Mouse (Mus musculus) spleen, adult 2 months (tissue): ENCODE data around the gene AC141477.1. TPM values are rescaled to one million over a fixed set of nuclear protein-coding genes. Genes with fewer than 3 reads are reported as not detected.
A peak's percentile ranks its signal among the peaks of the same experiment; 100 is the strongest.

Experiments
- DNase-seq, 2 experiments: peaks; one replicate each; pipeline versions ENCODE4 v3.0.0 to v3.0.0-alpha.2; 2012 to 2021; ENCODE audit warnings: low spot score in 2 of 2, low read depth in 1 of 2
- H3K27ac ChIP-seq: fragments of 200-500 bp; 2 replicates; pipeline ENCODE4 v1.5.1; 2012; ENCODE audit warnings: low read length, inconsistent platforms; ENCODE audit not compliant: insufficient read depth
- H3K27me3 ChIP-seq: fragments of 200-500 bp; 2 replicates; pipeline ENCODE4 v1.6.1; 2012; ENCODE audit warnings: mild to moderate bottlenecking, moderate library complexity, low read length, inconsistent platforms; ENCODE audit not compliant: control insufficient read depth, insufficient read depth
- H3K36me3 ChIP-seq: fragments of 200-500 bp; 2 replicates; pipeline ENCODE4 v1.6.1; 2012; ENCODE audit warnings: mild to moderate bottlenecking, low read length, inconsistent platforms; ENCODE audit not compliant: control insufficient read depth, insufficient read depth
- H3K4me1 ChIP-seq: fragments of 200-500 bp; 2 replicates; pipeline ENCODE4 v1.6.1; 2011; ENCODE audit warnings: inconsistent platforms; ENCODE audit not compliant: control insufficient read depth, insufficient read depth, insufficient read length
- H3K4me3 ChIP-seq: fragments of 200-500 bp; 2 replicates; pipeline ENCODE4 v1.5.1; 2011; ENCODE audit warnings: mild to moderate bottlenecking, inconsistent platforms; ENCODE audit not compliant: insufficient read depth, insufficient read length; ENCODE audit errors: extremely low read depth
- CTCF ChIP-seq: fragments of 200-500 bp; IDR thresholded peaks from 2 replicates; pipeline ENCODE4 v1.5.1; 2011; ENCODE audit warnings: mild to moderate bottlenecking, inconsistent platforms; ENCODE audit not compliant: insufficient read depth, insufficient read length, insufficient replicate concordance; ENCODE audit errors: extremely low read depth
- POLR2A ChIP-seq: fragments of 200-500 bp; IDR thresholded peaks from 2 replicates; pipeline ENCODE4 v1.6.1; 2011; ENCODE audit warnings: low read depth, low read length, inconsistent platforms
- WGBS: fragments of 180-500 bp; shearing (Covaris S2); methylation state at CpG from one replicate; pipeline ENCODE4 v1.1.7; 2018; 5-methylcytosine and 5-hydroxymethylcytosine counted together
- polyA plus RNA-seq: library from polyadenylated mRNA; depleted of rRNA; stranded (reverse); fragments of >200 nt; gene quantifications from 2 replicates; pipeline ENCODE4 v1.2.3, GENCODE M21; 2012

AC141477.1 gene
- polyA plus RNA-seq, 1 experiment: not detected

DNA sequence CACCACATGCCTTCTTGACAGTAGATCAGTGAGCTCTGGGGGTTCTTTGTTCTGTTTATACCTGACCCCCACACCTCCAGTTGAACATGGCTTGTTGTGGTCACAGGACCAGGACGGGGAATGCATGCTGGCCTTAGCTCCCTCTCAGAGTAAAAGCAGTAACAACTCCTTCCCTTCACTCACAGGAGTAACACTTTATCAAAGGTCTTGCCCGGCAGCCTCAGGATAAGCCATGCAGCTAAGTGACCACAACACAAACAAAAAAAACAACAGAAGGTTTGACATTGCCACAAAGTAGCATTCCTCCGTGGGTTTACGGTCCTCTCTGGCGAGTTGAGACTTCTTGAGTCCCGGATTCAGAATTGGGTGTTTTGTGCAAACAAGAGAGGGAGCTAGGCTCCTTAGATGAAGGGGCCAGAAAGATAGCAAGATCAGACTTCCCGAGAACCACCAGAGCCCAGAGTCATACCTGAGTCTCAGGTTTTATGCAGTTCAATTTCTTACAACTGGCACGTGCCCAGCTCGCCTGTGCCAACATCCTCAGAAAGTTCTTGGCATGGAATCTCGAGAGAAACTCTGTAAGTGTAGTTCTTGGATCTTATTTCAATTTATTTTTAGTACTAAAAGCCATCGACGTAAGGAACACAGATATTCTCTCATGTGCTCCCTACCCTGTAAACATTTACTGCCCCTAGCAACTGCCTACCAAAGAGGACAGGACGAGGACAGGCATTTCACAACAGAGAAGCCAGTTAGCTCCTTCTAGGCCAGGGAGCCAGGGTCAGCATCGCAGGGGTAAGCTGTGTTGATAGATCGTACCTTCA lies 7.4 kb upstream of the AC141477.1 start:
- 0 out of 2 replicates have a peak overlapping the region, but pooled peaks have one; percentile 28 for H3K27ac ChIP-seq
- no peak for DNase-seq
- H3K36me3 ChIP-seq: no peaks in the 10 kb centered on the region
- 86% methylated on average over 15 of the region's 15 CpGs for WGBS
- H3K27me3 ChIP-seq: 0 out of 2 replicates have a peak, but pooled peaks cover under 1% of the 10 kb centered on the region
- TF ChIP-seq CTCF: no peak
- no peak for TF ChIP-seq POLR2A
- no peaks in the 10 kb centered on the region for H3K4me1 ChIP-seq
- no peak overlapping the region for H3K4me3 ChIP-seq

DNA sequence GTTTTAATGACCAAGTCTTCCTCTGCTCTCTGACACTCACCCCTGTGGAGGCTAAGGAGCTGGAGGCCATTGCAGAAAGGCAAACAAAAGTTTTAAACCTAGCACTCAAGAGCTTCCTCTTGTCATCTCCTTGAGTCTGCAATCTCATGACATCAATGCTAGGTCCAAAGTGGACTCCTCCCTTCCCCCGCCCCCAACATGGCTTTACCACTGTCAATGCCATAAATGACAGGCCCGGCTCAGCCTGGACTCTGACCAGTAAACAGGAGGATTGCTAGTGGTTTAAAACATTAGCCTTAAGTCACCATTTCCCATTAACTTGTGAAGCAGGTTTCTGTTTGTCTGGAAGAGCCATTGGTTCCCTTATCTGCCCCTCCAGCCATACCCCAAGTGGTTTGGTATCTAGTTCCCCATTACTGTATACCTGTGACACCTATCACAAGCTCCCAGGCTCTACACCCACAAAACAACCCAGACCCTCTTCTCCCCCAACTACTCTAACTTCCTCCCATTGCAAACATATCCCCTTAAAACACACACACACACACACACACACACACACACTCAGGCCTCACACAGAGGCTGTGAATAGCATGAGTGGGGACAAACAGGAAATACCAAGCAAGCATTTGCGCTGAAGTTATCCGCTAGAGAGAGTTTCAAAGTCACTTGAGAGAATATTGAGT lies 5.9 kb upstream of the AC141477.1 start:
- Histone ChIP-seq H3K4me1 (no peaks in the 10 kb centered on the region; the same call in 1 of the 2 replicates), H3K27ac (no peak overlapping the region), H3K27me3 (no peaks in the 10 kb centered on the region), H3K36me3 (no peaks in the 10 kb centered on the region), H3K4me3 (no peak overlapping the region)
- no peak for DNase-seq
- WGBS: 34% methylated on average over 4 of the region's 4 CpGs
- no peak for TF ChIP-seq POLR2A
- no peak for TF ChIP-seq CTCF

DNA sequence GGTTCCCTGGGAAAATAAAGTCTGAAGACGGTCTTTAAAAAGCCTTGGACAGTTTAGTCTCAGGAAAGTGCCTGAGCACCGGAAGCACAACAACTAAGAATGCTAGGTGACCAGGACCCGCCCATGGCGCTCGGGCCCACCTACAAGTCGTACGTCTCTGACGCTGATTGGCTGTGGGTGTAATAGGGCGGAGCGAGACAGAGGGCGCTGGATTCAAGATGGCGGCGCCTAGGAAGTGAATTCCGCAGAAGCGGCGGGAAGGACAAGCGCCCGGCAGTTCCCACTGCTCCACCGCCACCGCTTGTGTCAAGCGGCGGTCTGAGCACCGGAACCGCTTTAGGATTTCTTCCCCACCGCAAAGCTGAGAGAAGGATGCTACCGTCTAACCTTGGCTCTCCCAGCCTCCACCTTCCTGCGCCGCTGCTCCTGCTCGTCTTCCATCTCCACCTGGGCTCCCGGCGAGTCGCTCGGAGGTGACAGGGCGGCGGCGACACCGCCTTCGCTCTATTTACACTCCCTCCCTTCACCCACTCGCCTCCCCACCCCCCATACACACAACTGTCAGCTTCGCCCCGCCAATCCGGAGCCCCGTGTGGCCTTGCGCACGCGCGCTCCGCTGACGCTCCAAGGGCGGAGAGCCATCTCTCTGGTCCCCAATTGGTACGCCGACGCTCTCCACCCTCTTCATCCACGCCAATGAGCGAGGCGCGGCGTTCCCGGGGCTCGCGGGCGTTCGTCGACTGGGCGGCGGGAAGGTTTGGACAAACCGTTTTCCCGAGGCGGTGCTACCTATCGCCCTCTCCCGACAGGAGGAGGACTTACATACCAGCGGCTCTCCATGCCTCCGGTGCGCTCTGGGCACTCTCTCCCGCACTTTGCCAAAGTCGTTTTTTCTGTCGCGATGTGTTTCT lies 2.2 kb upstream of the AC141477.1 start, which contains the start of gene Pcnt:
Pcnt (minus strand) TSS at position 609 of the 911 bp plus-strand sequence.
- Histone ChIP-seq H3K36me3 (peaks cover 4% of the 10 kb centered on the region; the same call in 1 of the 2 replicates), H3K27ac (peak within 1 kb of the TSS; percentile 95), H3K27me3 (no peaks in the 10 kb centered on the region), H3K4me1 (no peaks in the 10 kb centered on the region; the same call in 1 of the 2 replicates), H3K4me3 (peak within 1 kb of the TSS; percentile 91)
- WGBS: under 1% methylated on average over 78 of the region's 78 CpGs
- TF ChIP-seq POLR2A (0 out of 2 replicates have a peak, but pooled peaks have one; percentile 13), CTCF (peak; percentile 50; the same call in 1 of the 2 replicates)
- peak; percentile 92 to 93 for DNase-seq

DNA sequence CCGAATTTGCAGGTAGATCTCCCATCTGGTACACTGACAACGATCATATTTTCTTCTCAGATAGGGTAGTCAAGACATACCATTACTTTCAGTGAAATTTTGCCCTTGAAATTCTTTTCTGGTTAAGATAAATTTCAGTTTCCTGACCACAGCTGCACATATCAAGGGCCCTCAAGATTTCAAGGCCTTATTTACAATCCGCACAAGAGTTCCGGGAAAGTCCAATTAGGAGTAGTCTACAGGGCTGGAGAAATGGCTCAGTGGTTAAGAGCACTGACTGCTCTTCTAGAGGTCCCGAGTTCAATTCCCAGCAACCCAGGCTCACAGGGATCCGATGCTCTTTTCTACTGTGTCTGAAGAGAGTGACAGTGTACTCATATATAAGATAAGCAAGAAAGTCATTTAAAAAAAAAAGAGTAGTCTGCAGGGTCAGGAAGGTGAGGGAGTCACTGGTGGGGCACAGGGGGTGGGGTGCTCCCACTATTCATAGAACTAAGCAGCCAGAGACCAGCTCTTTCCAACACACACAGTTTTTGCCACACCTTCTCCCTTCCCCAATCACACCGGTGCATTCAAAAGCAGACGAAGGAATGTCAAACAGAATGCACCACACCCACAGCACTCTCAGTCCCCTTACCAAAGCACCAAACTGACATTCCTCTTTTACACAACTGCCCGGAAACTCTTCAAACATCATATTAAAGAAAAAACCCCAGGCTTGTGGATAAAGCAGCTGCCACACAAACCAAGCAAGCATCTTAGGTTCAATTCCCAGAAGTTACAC lies 945 bp downstream of the AC141477.1 start:
- WGBS: 94% methylated on average over 9 of the region's 9 CpGs
- Histone ChIP-seq H3K27ac (no peak overlapping the region), H3K4me3 (no peak overlapping the region), H3K36me3 (peaks cover 19% of the 10 kb centered on the region), H3K4me1 (no peaks in the 10 kb centered on the region; the same call in 1 of the 2 replicates), H3K27me3 (no peaks in the 10 kb centered on the region)
- no peak for DNase-seq
- TF ChIP-seq CTCF (no peak), POLR2A (no peak)

DNA sequence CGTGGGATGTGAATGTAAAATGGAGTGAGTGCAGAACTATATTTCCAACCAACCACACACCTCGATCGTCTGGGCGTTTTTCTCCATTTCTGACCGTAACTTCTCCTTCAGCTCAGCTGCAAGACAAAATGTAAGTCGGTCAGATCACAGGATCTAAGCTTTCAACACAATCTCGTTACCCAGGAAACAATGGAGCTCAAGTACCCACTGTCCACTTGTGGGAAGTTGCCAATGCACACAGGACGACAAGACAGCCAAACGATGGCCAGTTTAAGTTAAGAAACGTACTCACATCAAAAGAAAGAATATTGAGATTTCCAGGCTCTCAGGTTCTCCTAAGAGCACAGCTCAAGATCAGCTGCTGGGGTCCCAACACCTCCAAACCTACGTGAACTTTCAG lies 6.3 kb downstream of the AC141477.1 start:
- H3K36me3 ChIP-seq: peaks cover 50% of the 10 kb centered on the region
- TF ChIP-seq POLR2A (no peak), CTCF (no peak)
- no peaks in the 10 kb centered on the region for H3K4me1 ChIP-seq
- WGBS: 91% methylated on average over 11 of the region's 11 CpGs
- no peak for DNase-seq
- no peak overlapping the region for H3K27ac ChIP-seq
- no peak overlapping the region for H3K4me3 ChIP-seq
- no peaks in the 10 kb centered on the region for H3K27me3 ChIP-seq

DNA sequence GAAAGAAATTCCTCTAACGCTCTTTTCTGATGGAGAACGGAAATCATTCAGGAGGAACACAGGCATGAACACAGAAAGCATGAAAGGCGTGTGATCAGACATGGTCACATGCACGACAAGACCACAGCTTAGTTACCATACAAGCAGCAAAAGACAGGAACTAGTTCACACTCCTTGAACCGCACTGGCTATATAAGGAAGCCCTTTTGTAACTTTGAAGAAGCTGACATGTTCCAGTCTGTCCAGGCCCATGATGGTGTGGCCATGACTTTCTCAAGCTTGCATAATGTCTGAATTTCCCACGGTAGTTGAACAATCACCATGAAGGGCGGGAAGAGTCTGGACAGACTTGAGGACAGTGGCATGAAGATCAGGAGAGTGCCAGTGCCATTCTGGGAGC lies 14.6 kb downstream of the AC141477.1 start:
- WGBS: 93% methylated on average over 7 of the region's 7 CpGs
- no peaks in the 10 kb centered on the region for H3K4me1 ChIP-seq
- DNase-seq: no peak
- H3K27me3 ChIP-seq: no peaks in the 10 kb centered on the region
- TF ChIP-seq CTCF: no peak
- no peak for TF ChIP-seq POLR2A
- no peak overlapping the region for H3K27ac ChIP-seq
- peaks cover 47% of the 10 kb centered on the region for H3K36me3 ChIP-seq
- no peak overlapping the region for H3K4me3 ChIP-seq
